Mouse (Mus musculus) heart, embryonic 12.5 days (tissue): ENCODE data around the gene Map2k3. TPM values are rescaled to one million over a fixed set of nuclear protein-coding genes. Genes with fewer than 3 reads are reported as not detected.
"Not testable (repeated sequence)": the region's sequence is repeated elsewhere in the genome, so short reads cannot be mapped to it uniquely, and the experiment has no call there.

Source experiments
- ATAC-seq: fragments of 200-750 bp; cut with Nextera tagmentation; 2 replicates; pipeline ENCODE4 v1.8.0; 2017; ENCODE audit warnings: moderate TSS enrichment, moderate library complexity; ENCODE audit not compliant: insufficient number of reproducible peaks, low FRiP score
- H3K27ac ChIP-seq: fragments of 300-500 bp; sonication (generic); 2 replicates; pipeline ENCODE4 v1.5.1; 2016; ENCODE audit warnings: mild to moderate bottlenecking, moderate library complexity; ENCODE audit not compliant: poor library complexity, severe bottlenecking
- H3K27me3 ChIP-seq: fragments of 300-500 bp; sonication (generic); replicated peaks from 2 replicates; pipeline ENCODE4 v1.6.1; 2016; ENCODE audit warnings: mild to moderate bottlenecking, moderate library complexity
- H3K36me3 ChIP-seq: fragments of 300-500 bp; sonication (generic); 2 replicates; pipeline ENCODE4 v1.6.1; 2016; ENCODE audit warnings: mild to moderate bottlenecking, moderate library complexity
- H3K4me1 ChIP-seq: fragments of 300-500 bp; sonication (generic); replicated peaks from 2 replicates; pipeline ENCODE4 v1.6.1; 2016; ENCODE audit warnings: mild to moderate bottlenecking
- H3K4me2 ChIP-seq: fragments of 300-500 bp; sonication (generic); 2 replicates; pipeline ENCODE4 v1.6.1; 2016; ENCODE audit warnings: mild to moderate bottlenecking, moderate library complexity
- H3K4me3 ChIP-seq: fragments of 300-500 bp; sonication (generic); 2 replicates; pipeline ENCODE4 v1.5.1; 2016; ENCODE audit warnings: mild to moderate bottlenecking
- H3K9ac ChIP-seq: fragments of 300-500 bp; sonication (generic); 2 replicates; pipeline ENCODE4 v1.6.1; 2016; ENCODE audit warnings: mild to moderate bottlenecking, moderate library complexity
- H3K9me3 ChIP-seq: fragments of 300-500 bp; sonication (generic); replicated peaks from 2 replicates; pipeline ENCODE4 v1.6.1; 2016; ENCODE audit warnings: mild to moderate bottlenecking, moderate library complexity
- WGBS: fragments of 180-500 bp; shearing (Covaris S2); methylation state at CpG from one replicate; pipeline ENCODE4 v1.1.7; 2016; 5-methylcytosine and 5-hydroxymethylcytosine counted together
- polyA plus RNA-seq: library from polyadenylated mRNA; unstranded; fragments of >200 nt; fragmentation: Nextera tagmentation; extraction: Ambion mirVana; gene quantifications from 2 replicates; pipeline ENCODE4 v1.2.1, GENCODE M21; 2016

The Map2k3 gene
- polyA plus RNA-seq, result 77.6 and 78.5 TPM in 2 replicates

DNA sequence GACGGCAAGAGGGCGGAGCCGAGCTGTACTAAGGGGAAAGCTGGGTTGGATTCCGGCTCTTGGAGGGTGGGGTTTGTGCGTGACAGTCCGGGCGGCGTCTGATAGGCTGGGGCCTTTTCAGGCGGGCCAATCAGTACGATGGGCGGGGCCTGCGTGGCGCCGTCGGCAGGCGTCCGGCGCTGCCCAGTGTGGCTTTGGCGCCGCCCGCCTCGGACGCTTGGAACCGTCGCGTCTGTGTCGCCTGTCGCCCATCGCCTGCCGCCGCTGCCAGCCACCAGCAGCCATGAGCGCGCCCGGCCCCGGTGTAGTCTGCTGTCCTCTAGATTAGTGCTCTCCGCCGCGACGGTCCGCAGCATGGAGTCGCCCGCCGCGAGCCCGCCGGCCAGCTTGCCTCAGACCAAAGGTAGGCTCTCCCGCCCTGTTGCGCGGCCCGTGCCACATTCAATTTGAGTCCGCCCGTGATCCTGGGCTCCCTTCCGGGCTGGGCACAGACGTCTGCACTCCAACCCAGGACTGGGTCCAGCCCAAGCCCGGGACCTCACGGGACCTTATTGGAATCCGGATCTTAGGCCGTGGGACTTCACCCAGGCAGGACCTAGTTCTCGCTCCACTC, at the start of gene Map2k3:
Gene Map2k3, plus strand, starts transcription at position 165 of the 613 bp plus-strand sequence.
- H3K4me3 ChIP-seq, result peak within 1 kb of the TSS; percentile 90
- peak; percentile 92 for ATAC-seq
- H3K36me3 ChIP-seq, result no peaks in the 10 kb centered on the region
- WGBS, result 0% methylated on average over 55 of the region's 59 CpGs
- peak within 1 kb of the TSS; percentile 83 for H3K27ac ChIP-seq
- H3K9me3 ChIP-seq, result no peaks in the 10 kb centered on the region
- H3K4me1 ChIP-seq, result peaks cover 59% of the 10 kb centered on the region
- H3K4me2 ChIP-seq, result peak within 1 kb of the TSS; percentile 95
- no peaks in the 10 kb centered on the region for H3K27me3 ChIP-seq
- H3K9ac ChIP-seq, result peak within 1 kb of the TSS; percentile 92

DNA sequence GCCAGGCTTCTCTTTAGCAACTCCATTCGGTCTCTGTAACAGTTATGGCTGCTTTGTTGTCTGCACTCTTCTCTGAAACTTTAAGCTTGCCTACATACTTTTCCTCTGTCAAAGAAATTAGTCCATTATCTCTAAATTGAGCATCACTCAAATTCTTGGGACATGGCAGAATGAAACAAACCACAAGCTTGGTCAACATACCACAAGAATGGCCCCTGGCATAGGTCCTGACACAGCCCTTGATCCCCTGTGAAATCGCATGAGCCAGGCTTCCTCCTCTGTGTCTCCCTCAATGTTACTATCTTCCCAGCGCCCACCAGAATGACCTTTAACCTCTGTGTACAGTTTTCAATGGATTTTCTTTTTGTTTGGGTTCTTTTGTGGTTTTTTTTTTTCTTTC, 49.4 kb upstream of the Map2k3 start:
- no peak overlapping the region for H3K4me2 ChIP-seq
- H3K9me3 ChIP-seq, result no peaks in the 10 kb centered on the region
- no peak overlapping the region for H3K27ac ChIP-seq
- no peak for ATAC-seq
- no peak overlapping the region for H3K9ac ChIP-seq
- no peaks in the 10 kb centered on the region for H3K27me3 ChIP-seq
- H3K36me3 ChIP-seq, result peaks cover 2% of the 10 kb centered on the region; the same call in 1 of the 2 replicates
- H3K4me1 ChIP-seq, result peaks cover 20% of the 10 kb centered on the region
- WGBS, result 65% methylated on average over 3 of the region's 3 CpGs
- H3K4me3 ChIP-seq, result no peak overlapping the region

DNA sequence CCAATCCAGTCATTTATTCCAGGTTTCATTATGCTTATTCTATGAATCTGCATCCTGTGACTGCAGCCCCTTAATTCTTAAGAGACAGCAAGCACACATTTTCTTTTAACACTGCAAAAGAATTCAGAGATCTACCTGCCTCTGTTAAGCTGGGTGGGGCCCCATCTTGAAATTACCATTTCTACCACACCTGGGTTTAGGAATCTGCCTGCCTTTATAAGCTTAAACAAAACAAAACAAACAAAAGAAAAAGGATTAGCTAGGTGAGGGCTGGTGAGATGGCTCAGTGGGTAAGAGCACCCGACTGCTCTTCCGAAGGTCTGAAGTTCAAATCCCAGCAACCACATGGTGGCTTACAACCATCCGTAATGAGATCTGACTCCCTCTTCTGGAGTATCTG, 44.8 kb upstream of the Map2k3 start:
- not testable (repeated sequence) for H3K27me3 ChIP-seq, ATAC-seq, H3K9ac ChIP-seq, H3K4me3 ChIP-seq, H3K36me3 ChIP-seq, H3K4me2 ChIP-seq, H3K9me3 ChIP-seq
- H3K4me1 ChIP-seq, result peaks cover 26% of the 10 kb centered on the region
- peak overlapping the region; percentile 18; the same call in 1 of the 2 replicates for H3K27ac ChIP-seq
- whole genome bisulfite sequencing, result 82% methylated on average over 3 of the region's 3 CpGs

DNA sequence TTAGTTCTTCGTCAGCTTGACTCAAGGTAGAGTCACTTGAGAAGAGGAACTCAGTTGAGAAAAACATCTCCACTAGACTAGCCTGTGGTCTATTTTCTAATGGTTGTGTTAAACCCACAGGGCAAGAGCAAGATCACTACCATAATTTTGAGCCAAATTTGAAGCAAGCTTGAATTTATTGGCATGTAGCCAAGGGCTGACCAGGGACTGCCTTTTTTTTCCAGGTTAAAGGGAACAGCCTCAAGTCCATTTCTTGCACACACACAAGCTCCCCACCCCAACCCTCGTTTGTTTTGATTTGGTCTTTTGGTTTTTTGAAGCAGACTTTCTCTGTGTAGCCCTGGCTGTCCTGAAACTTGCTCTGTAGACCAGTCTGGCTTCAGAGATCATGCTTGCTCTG, 42.0 kb upstream of the Map2k3 start:
- Histone ChIP-seq H3K36me3 (no peaks in the 10 kb centered on the region), H3K27ac (no peak overlapping the region), H3K4me1 (peaks cover 20% of the 10 kb centered on the region), H3K4me2 (no peak overlapping the region), H3K4me3 (no peak overlapping the region), H3K9ac (no peak overlapping the region), H3K9me3 (no peaks in the 10 kb centered on the region), H3K27me3 (no peaks in the 10 kb centered on the region)
- WGBS, result 72% methylated on average over 2 of the region's 2 CpGs
- ATAC-seq, result no peak

DNA sequence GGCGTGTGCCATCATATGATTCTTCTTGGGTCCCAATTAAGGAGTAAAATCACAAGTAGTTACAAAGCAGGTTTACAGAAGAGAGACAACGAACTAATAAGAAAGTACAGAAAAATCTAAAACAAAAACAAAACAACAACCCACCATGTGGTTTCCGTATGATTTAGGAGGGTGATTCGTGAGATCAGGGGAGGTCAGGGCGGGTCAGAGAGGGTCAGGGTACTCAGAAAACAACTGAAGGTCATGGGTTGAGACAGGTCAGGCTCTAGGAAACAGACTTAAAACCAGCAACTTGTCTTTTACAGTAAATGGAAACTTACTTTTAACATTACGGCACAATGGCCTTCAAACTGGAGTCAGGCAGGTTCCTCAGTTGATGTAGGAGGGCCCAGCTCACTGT, 41.5 kb upstream of the Map2k3 start:
- no peak for ATAC-seq
- peaks cover 20% of the 10 kb centered on the region for H3K4me1 ChIP-seq
- no peak overlapping the region for H3K4me3 ChIP-seq
- no peaks in the 10 kb centered on the region for H3K27me3 ChIP-seq
- no peak overlapping the region; the same call in 1 of the 2 replicates for H3K27ac ChIP-seq
- no peak overlapping the region for H3K9ac ChIP-seq
- H3K4me2 ChIP-seq, result no peak overlapping the region
- 68% methylated on average over 6 of the region's 6 CpGs for WGBS
- H3K36me3 ChIP-seq, result no peaks in the 10 kb centered on the region
- no peaks in the 10 kb centered on the region for H3K9me3 ChIP-seq

DNA sequence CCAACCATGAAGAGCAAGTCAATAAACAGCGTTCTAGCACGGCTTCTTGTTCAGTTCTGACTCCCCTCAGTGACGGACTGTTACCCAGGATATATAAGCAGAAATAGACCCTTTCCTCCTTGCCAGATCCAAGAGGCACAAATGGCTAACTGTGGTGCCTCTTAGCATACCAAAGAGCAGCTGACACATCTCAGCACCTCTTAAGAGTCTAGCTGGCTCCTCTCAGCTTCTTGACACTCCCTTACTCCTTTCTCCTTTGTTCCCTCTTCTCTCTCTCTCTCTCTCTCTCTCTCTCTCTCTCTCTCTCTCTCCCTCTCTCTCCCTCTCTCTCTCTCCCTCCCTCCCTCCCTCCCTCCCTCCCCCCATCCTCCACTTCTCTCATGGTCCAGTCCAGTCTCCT, 41.1 kb upstream of the Map2k3 start:
- H3K4me2 ChIP-seq, result no peak overlapping the region
- WGBS, result 54% methylated on average over 3 of the region's 3 CpGs
- no peak for ATAC-seq

DNA sequence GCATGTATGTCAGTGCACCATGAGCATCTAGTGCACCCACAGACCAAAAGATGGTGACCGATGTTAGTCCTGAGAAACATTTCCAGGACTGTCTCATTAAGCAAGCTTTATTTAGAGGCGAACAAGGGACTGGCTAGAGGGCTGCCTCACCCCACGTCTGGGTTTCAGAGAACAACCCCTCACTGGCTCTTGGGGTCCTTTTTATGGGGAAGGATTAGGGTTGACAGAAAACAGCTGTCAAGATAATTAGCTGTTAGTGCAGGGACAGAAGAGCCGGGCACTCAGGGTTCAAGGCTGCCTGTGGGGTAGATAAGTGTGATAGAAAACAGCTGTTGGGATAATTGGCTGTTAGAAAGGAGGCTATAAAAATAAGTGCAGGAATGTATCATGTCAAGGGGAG, 35.9 kb upstream of the Map2k3 start:
- 18% methylated on average over 4 of the region's 4 CpGs for WGBS
- no peak overlapping the region for H3K9ac ChIP-seq
- H3K4me1 ChIP-seq, result peaks cover 19% of the 10 kb centered on the region
- no peak overlapping the region for H3K4me3 ChIP-seq
- ATAC-seq, result no peak
- H3K27me3 ChIP-seq, result no peaks in the 10 kb centered on the region
- no peaks in the 10 kb centered on the region for H3K36me3 ChIP-seq
- H3K9me3 ChIP-seq, result no peaks in the 10 kb centered on the region
- peak overlapping the region; percentile 35; the same call in 1 of the 2 replicates for H3K27ac ChIP-seq
- peak overlapping the region; percentile 13; the same call in 1 of the 2 replicates for H3K4me2 ChIP-seq

More for the DNA sequence above, 41.1 kb upstream of the Map2k3 start:
- no peak overlapping the region for H3K9ac ChIP-seq
- peaks cover 23% of the 10 kb centered on the region for H3K4me1 ChIP-seq
- H3K9me3 ChIP-seq, result no peaks in the 10 kb centered on the region
- H3K27me3 ChIP-seq, result no peaks in the 10 kb centered on the region
- H3K36me3 ChIP-seq, result no peaks in the 10 kb centered on the region
- H3K27ac ChIP-seq, result peak overlapping the region; percentile 47; the same call in 1 of the 2 replicates
- no peak overlapping the region for H3K4me3 ChIP-seq

DNA sequence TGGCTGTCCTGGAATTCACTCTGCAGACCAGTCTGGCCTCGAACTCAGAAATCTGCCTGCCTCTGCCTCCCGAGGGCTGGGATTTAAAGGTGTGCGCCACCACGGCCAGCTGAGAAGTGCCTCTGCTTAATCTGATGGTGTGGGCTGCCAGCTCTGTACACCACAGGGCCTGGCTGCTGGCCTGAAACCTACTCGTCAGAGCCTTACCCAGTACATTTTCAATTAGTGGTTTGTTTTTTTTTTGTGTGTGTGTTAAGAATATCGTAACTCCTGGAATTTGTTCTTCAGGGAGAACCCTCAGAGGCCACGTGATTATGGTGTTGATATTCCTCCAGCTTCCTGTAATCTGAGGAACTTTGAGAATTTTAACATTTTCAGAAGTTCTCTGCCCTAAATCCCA, 29.8 kb upstream of the Map2k3 start:
- no peak for ATAC-seq
- no peak overlapping the region for H3K9ac ChIP-seq
- WGBS, result 78% methylated on average over 7 of the region's 7 CpGs

DNA sequence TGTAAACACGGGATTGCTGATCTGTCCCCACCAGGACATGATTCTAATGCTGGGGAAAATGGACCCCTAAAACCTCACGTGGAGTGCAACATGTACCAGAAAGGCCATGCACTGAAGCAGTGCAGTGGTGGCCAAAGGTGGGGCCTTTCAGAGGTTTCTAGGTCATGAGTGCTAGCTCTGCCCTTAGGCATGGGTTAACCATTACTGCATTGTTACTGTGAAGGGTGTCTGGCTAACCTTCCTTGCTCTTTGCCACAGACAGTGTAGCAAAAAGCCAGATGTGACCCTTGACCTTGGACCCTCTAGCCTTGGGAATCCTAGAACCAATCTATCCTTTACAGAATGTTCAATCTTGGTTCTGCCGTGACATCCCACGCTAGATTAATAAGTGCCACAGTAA, 29.3 kb upstream of the Map2k3 start:
- Histone ChIP-seq H3K4me1 (peaks cover 12% of the 10 kb centered on the region), H3K4me3 (no peak overlapping the region), H3K4me2 (no peak overlapping the region), H3K9me3 (no peaks in the 10 kb centered on the region), H3K9ac (no peak overlapping the region), H3K36me3 (peaks cover 36% of the 10 kb centered on the region), H3K27me3 (no peaks in the 10 kb centered on the region), H3K27ac (peak overlapping the region; percentile 30; the same call in 1 of the 2 replicates)
- no peak for ATAC-seq
- WGBS, result 68% methylated on average over 4 of the region's 4 CpGs

More for the DNA sequence above, 29.8 kb upstream of the Map2k3 start:
- Histone ChIP-seq H3K4me1 (peaks cover 15% of the 10 kb centered on the region), H3K27ac (no peak overlapping the region), H3K4me3 (no peak overlapping the region), H3K4me2 (no peak overlapping the region), H3K9me3 (no peaks in the 10 kb centered on the region), H3K27me3 (no peaks in the 10 kb centered on the region), H3K36me3 (peaks cover 36% of the 10 kb centered on the region)

DNA sequence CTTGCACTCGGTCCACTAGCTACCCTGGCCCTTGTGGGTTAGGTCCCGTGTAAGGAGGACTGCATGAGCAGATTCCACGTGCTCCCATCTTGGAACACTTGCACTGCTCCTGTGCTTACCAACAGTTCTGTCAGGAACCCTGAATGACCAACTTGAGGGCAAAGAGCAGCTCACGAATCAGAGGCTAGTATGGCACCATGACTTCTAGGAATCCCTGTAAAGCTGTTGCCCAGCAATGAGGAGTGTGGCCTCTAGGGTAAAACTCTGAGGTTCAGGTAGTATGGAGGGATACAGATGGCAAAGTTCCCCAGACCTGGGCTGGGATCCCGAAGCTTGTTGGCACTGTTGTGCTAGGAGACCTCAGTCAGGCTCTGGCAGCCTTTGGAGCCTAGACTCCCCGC, 28.2 kb upstream of the Map2k3 start:
- Histone ChIP-seq H3K36me3 (peaks cover 36% of the 10 kb centered on the region), H3K4me1 (peaks cover 12% of the 10 kb centered on the region), H3K9me3 (no peaks in the 10 kb centered on the region), H3K27ac (no peak overlapping the region), H3K27me3 (no peaks in the 10 kb centered on the region), H3K9ac (no peak overlapping the region), H3K4me2 (no peak overlapping the region), H3K4me3 (no peak overlapping the region)
- WGBS, result 78% methylated on average over 6 of the region's 6 CpGs
- no peak for ATAC-seq

DNA sequence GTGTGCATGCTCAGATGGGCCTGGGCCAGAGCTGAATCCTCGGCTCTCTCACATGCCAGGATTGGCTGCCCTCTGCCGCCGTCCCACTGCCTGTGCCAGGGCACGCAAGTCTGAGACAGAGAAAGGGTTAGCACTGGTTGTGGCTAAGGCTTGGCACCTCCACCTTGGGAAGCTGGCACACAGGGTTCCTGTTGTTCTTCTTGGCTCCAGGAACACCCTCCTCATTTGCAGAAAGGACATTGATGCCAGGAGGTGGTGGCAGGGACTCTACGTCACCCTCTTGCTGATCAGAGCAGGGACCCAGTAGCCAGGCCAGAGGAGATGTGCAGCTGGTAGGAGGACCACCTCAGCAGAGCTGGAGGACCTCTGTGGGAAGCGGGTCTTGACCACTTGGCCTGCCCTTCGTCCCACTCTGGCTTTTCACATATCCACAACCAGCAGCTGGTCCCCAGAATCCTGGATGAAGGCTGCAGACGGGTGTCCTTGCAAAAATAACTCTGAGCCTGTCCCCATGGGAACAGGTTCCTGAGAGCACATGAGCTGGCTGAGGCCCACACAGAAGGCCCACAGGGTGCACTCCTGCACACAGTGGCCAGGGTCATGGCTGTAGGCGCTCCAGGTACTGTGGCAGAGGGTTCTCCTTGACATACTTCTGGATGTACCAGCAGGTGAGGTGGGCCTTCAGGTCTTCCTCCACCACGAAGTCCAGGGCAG, 26.3 kb upstream of the Map2k3 start:
- no peak for ATAC-seq

More for the DNA sequence above, 26.3 kb upstream of the Map2k3 start:
- peaks cover 39% of the 10 kb centered on the region for H3K36me3 ChIP-seq
- H3K9ac ChIP-seq, result no peak overlapping the region
- 87% methylated on average over 10 of the region's 10 CpGs for WGBS
- H3K9me3 ChIP-seq, result no peaks in the 10 kb centered on the region
- peaks cover 13% of the 10 kb centered on the region for H3K4me1 ChIP-seq
- H3K27ac ChIP-seq, result no peak overlapping the region
- no peak overlapping the region for H3K4me3 ChIP-seq
- H3K4me2 ChIP-seq, result no peak overlapping the region
- no peaks in the 10 kb centered on the region for H3K27me3 ChIP-seq
